In genomic region chr16:32683343-32683742, GRCm38 (mm10) we compare ENCODE assay signal across 10 mouse cellular contexts. TPM values are rescaled to one million over a fixed set of nuclear protein-coding genes. Genes with fewer than 3 reads are reported as not detected.
A peak's percentile ranks its signal among the peaks of the same experiment; 100 is the strongest.
DNase-seq lines count a peak whose midpoint lies in the region; ATAC-seq and TF ChIP-seq lines count a peak whose summit lies in the region.
"Had no signal": no experiment of that assay in that cellular context is flagged by ENCODE, and none has a peak within 500 bp of the region (broad histone marks: within the 10 kb centered on the region; RNA-seq: fewer than 3 reads in every experiment).

No protein-coding gene starts in this region.

- peak; percentile 87 for DNase-seq in heart, adult 11 months
- no peak for DNase-seq in heart, postnatal 36 days
- peak; percentile 53 to 58 for DNase-seq in B cell, adult 2 months
- peak; percentile 56 for DNase-seq in forebrain, postnatal 0 days
- no peak for DNase-seq in right cerebral cortex, postnatal 25 days

- 35% methylated on average over 5 of the region's 5 CpGs for WGBS in bone marrow, adult 2 months
- WGBS in forebrain, postnatal 0 days: 48% methylated on average over 5 of the region's 5 CpGs
- 48% methylated on average over 5 of the region's 5 CpGs for WGBS in liver, embryonic 15.5 days (ENCODE audit: insufficient replicate concordance)
- 59% methylated on average over 5 of the region's 5 CpGs for WGBS in small intestine, adult 2 months

- peak; percentile 77; the same call in 1 of the 2 replicates for ATAC-seq in forebrain, postnatal 0 days
- ATAC-seq in liver, embryonic 15.5 days (ENCODE audit: insufficient read depth): peak; percentile 40; the same call in 1 of the 2 replicates

- no peaks in the 10 kb centered on the region for H3K27me3 ChIP-seq in forebrain, postnatal 0 days (ENCODE audit: insufficient read depth, low read length)
- no peaks in the 10 kb centered on the region for H3K27me3 ChIP-seq in liver, embryonic 15.5 days
- H3K27me3 ChIP-seq in small intestine, adult 2 months (ENCODE audit: control insufficient read depth, insufficient read depth, low read length): no peaks in the 10 kb centered on the region

- no peak overlapping the region for H3K4me2 ChIP-seq in forebrain, postnatal 0 days (ENCODE audit: low read depth)
- H3K4me2 ChIP-seq in liver, embryonic 15.5 days: no peak overlapping the region

- H3K9ac ChIP-seq in forebrain, postnatal 0 days: no peak overlapping the region
- H3K9ac ChIP-seq in liver, embryonic 15.5 days: no peak overlapping the region

- H3K27ac ChIP-seq in bone marrow, adult 2 months (ENCODE audit: control insufficient read depth, insufficient read depth, low read depth, low read length, poor library complexity): no peak overlapping the region
- H3K27ac ChIP-seq in forebrain, postnatal 0 days (ENCODE audit: low read depth, low read length): no peak overlapping the region
- H3K27ac ChIP-seq in liver, embryonic 15.5 days (replicated peaks): no peak overlapping the region
- H3K27ac ChIP-seq in small intestine, adult 2 months (ENCODE audit: insufficient read depth, low read depth, low read length): no peak overlapping the region

- H3K9me3 ChIP-seq in forebrain, postnatal 0 days (ENCODE audit: low read length): no peaks in the 10 kb centered on the region
- no peaks in the 10 kb centered on the region for H3K9me3 ChIP-seq in liver, embryonic 15.5 days (replicated peaks)

- intact Hi-C loops in heart, postnatal 36 days (cut with DNase I): loop anchor here (1.0 kb wide), 1 partner anchor 45 kb away; no protein-coding TSS in a partner anchor

- TF ChIP-seq POLR2A in bone marrow, adult 2 months (IDR thresholded peaks at IDR 0.05; ENCODE audit: borderline replicate concordance, control insufficient read depth, low read depth, low read length): no peak
- TF ChIP-seq POLR2A in small intestine, adult 2 months (IDR thresholded peaks at IDR 0.05; ENCODE audit: low read depth, low read length): no peak

- H3K4me1 ChIP-seq in bone marrow, adult 2 months (ENCODE audit: control insufficient read depth, insufficient read depth, low read length): no peaks in the 10 kb centered on the region; the same call in 1 of the 2 replicates
- H3K4me1 ChIP-seq in forebrain, postnatal 0 days (ENCODE audit: insufficient read depth): no peaks in the 10 kb centered on the region
- peaks cover 13% of the 10 kb centered on the region for H3K4me1 ChIP-seq in liver, embryonic 15.5 days (replicated peaks)
- H3K4me1 ChIP-seq in small intestine, adult 2 months (ENCODE audit: control insufficient read depth, insufficient read depth, insufficient read length, low read length): peaks cover 12% of the 10 kb centered on the region

- peaks cover 41% of the 10 kb centered on the region for H3K36me3 ChIP-seq in forebrain, postnatal 0 days (ENCODE audit: insufficient read depth)
- peaks cover 34% of the 10 kb centered on the region for H3K36me3 ChIP-seq in liver, embryonic 15.5 days (replicated peaks)
- peaks cover 22% of the 10 kb centered on the region for H3K36me3 ChIP-seq in small intestine, adult 2 months (ENCODE audit: control insufficient read depth, insufficient read depth, low read length)

- H3K4me3 ChIP-seq in bone marrow, adult 2 months (replicated peaks; ENCODE audit: control insufficient read depth, low read depth, low read length): no peak overlapping the region
- no peak overlapping the region for H3K4me3 ChIP-seq in forebrain, postnatal 0 days (ENCODE audit: low read depth, low read length)
- H3K4me3 ChIP-seq in liver, embryonic 15.5 days (replicated peaks): no peak overlapping the region
- no peak overlapping the region for H3K4me3 ChIP-seq in small intestine, adult 2 months (ENCODE audit: low read depth, low read length)

- TF ChIP-seq CTCF in bone marrow, adult 2 months (IDR thresholded peaks at IDR 0.05; ENCODE audit: control insufficient read depth, insufficient read depth, low read length): peak; percentile 53; the same call in 1 of the 2 replicates
- TF ChIP-seq CTCF in forebrain, postnatal 0 days (IDR thresholded peaks at IDR 0.05; ENCODE audit: low read depth): peak; percentile 77
- peak; percentile 52; the same call in 1 of the 2 replicates for TF ChIP-seq CTCF in small intestine, adult 2 months (IDR thresholded peaks at IDR 0.05; ENCODE audit: extremely low read depth, insufficient read length, insufficient replicate concordance, low read depth, low read length)

RNA-seq across cellular contexts. Expression of gene Tnk2, which starts 39.7 kb away (rescaled TPM):
- 10 to 100 TPM; 18.0 to 19.8 TPM for total RNA-seq in heart, postnatal 36 days (2021)
- polyA plus RNA-seq in bone marrow, adult 2 months (2011; ENCODE audit: insufficient read depth, insufficient read length, low replicate concordance, missing spikeins): 70.2 and 105 TPM in 2 replicates
- total RNA-seq in forebrain, postnatal 0 days (2014; rRNA removed): 48.4 and 55.3 TPM in 2 replicates
- 10.3 and 13.2 TPM in 2 replicates for polyA plus RNA-seq in forebrain, postnatal 0 days (2015; fragmentation: Nextera tagmentation; extraction: Ambion mirVana)
- 4.5 and 4.7 TPM in 2 replicates for polyA plus RNA-seq in liver, embryonic 15.5 days (2015; fragmentation: Nextera tagmentation; extraction: Ambion mirVana)
- 57.5 and 97.6 TPM in 2 replicates for polyA plus RNA-seq in small intestine, adult 2 months (2012; rRNA removed)

RNA-seq across cellular contexts. Expression of gene Muc4, which starts 52.3 kb away (rescaled TPM):
- under 1 TPM; 0.06 to 0.57 TPM for total RNA-seq in heart, postnatal 36 days (2021)
- not detected in 2 replicates for polyA plus RNA-seq in bone marrow, adult 2 months (2011; ENCODE audit: insufficient read depth, insufficient read length, low replicate concordance, missing spikeins)
- total RNA-seq in forebrain, postnatal 0 days (2014; rRNA removed): not detected in 2 replicates
- polyA plus RNA-seq in forebrain, postnatal 0 days (2015; fragmentation: Nextera tagmentation; extraction: Ambion mirVana): not detected in 2 replicates
- 0.67 and 0.77 TPM in 2 replicates for polyA plus RNA-seq in liver, embryonic 15.5 days (2015; fragmentation: Nextera tagmentation; extraction: Ambion mirVana)
- 18.8 and 39.8 TPM in 2 replicates for polyA plus RNA-seq in small intestine, adult 2 months (2012; rRNA removed)
- total RNA-seq: adrenal gland, postnatal 36 days; layer of hippocampus, adult 18-20 months had no signal

Comparison
In these comparisons a context has a peak if more than half of its experiments do, and no peak if none do; other contexts are left out.
1. DNase-seq: peak in heart, adult 11 months (single experiment), B cell, adult 2 months (2 of 2) and forebrain, postnatal 0 days (single experiment); none in heart, postnatal 36 days (0 of 2) and right cerebral cortex, postnatal 25 days (single experiment).
2. RNA of gene Muc4, which starts 52.3 kb away (polyA plus RNA-seq): 18.8 to 39.8 TPM in small intestine, adult 2 months; 0.67 to 0.77 TPM in liver, embryonic 15.5 days, not detected in bone marrow, adult 2 months and not detected in forebrain, postnatal 0 days; every median in the first group is over 10 times any median in the second.
3. Peak in every context shown above with its lines, with median percentiles within 50 percentile points of each other: CTCF ChIP-seq.